Mouse (Mus musculus): ENCODE measurements at regions not wholly inside any gene's neighbourhood (a gene's known extent, or its start where the extent isn't known, plus 50 kb on each side); places are given as distances from the start of the nearest gene placed in this dataset.

- TF ChIP-seq POLR2A (IDR thresholded peaks at IDR 0.05; ENCODE audit: borderline replicate concordance, insufficient read depth, low read length) (no peak), CTCF (IDR thresholded peaks at IDR 0.05; ENCODE audit: borderline replicate concordance, insufficient read depth, low read depth, low read length) (no peak)
These were observed 487.5 kb upstream of the Syt1 start for GRCm38 (mm10) chr10:109498301-109498700.
